In genomic region chr3:79542585-79542984, GRCm38 (mm10) we compare ENCODE assay signal across 8 mouse cellular contexts. TPM values are rescaled to one million over a fixed set of nuclear protein-coding genes. Genes with fewer than 3 reads are reported as not detected.
DNase-seq lines count a peak whose midpoint lies in the region; ATAC-seq lines count a peak whose summit lies in the region.

No protein-coding gene starts in this region.

- peak; percentile 91 for ATAC-seq in kidney, embryonic 15.5 days (replicated peaks; ENCODE audit: low FRiP score)
- ATAC-seq in neutrophil, adult 5-6 weeks (ENCODE audit: extremely low read depth, insufficient number of reproducible peaks, low FRiP score, poor library complexity, severe bottlenecking): peak; percentile 83
- no peak for ATAC-seq in forebrain, embryonic 11.5 days (replicated peaks; ENCODE audit: low FRiP score)

- peaks cover 5% of the 10 kb centered on the region for H3K4me1 ChIP-seq in kidney, embryonic 15.5 days
- H3K4me1 ChIP-seq in forebrain, embryonic 11.5 days (replicated peaks; ENCODE audit: control insufficient read depth, insufficient read depth, low read length): no peaks in the 10 kb centered on the region

- H3K9ac ChIP-seq in kidney, embryonic 15.5 days: no peak overlapping the region
- no peak overlapping the region for H3K9ac ChIP-seq in forebrain, embryonic 11.5 days (ENCODE audit: low read length)

- H3K4me3 ChIP-seq in kidney, embryonic 15.5 days (replicated peaks): no peak overlapping the region
- H3K4me3 ChIP-seq in forebrain, embryonic 11.5 days (ENCODE audit: low read depth, low read length): no peak overlapping the region

- WGBS in kidney, embryonic 15.5 days: 20% methylated on average over 6 of the region's 6 CpGs
- WGBS in forebrain, embryonic 11.5 days: 46% methylated on average over 6 of the region's 6 CpGs

- H3K27ac ChIP-seq in kidney, embryonic 15.5 days: no peak overlapping the region
- no peak overlapping the region for H3K27ac ChIP-seq in forebrain, embryonic 11.5 days (ENCODE audit: low read depth, low read length)

- no peak overlapping the region for H3K4me2 ChIP-seq in kidney, embryonic 15.5 days
- no peak overlapping the region for H3K4me2 ChIP-seq in forebrain, embryonic 11.5 days (ENCODE audit: low read depth, low read length, severe bottlenecking)

- H3K36me3 ChIP-seq in kidney, embryonic 15.5 days: 0 out of 2 replicates have a peak, but pooled peaks cover 4% of the 10 kb centered on the region
- no peaks in the 10 kb centered on the region for H3K36me3 ChIP-seq in forebrain, embryonic 11.5 days (ENCODE audit: control insufficient read depth, insufficient read depth, low read length)

- no peaks in the 10 kb centered on the region for H3K27me3 ChIP-seq in kidney, embryonic 15.5 days
- no peaks in the 10 kb centered on the region for H3K27me3 ChIP-seq in forebrain, embryonic 11.5 days (ENCODE audit: control insufficient read depth, insufficient read depth, low read length)

- no peaks in the 10 kb centered on the region for H3K9me3 ChIP-seq in kidney, embryonic 15.5 days (replicated peaks)
- H3K9me3 ChIP-seq in forebrain, embryonic 11.5 days (ENCODE audit: control insufficient read depth, low read length): no peaks in the 10 kb centered on the region

- peak; percentile 53 for DNase-seq in kidney, adult 11 months
- DNase-seq in kidney, adult 18-20 months: no peak
- peak; percentile 68 for DNase-seq in cerebellum, adult 11 months
- no peak for DNase-seq in forebrain, embryonic 11.5 days (ENCODE audit: low spot score)
- no peak for DNase-seq in left cerebral cortex, adult 8-10 months (ENCODE audit: low spot score in 2 of 2)
- no peak for DNase-seq in layer of hippocampus, adult 11-12 months (ENCODE audit: low spot score)

RNA-seq across cellular contexts. Expression of gene Fnip2, which starts 25.0 kb away (rescaled TPM):
- 3.8 and 4.8 TPM in 2 replicates for polyA plus RNA-seq in kidney, embryonic 15.5 days (2015; fragmentation: Nextera tagmentation; extraction: Ambion mirVana)
- total RNA-seq in neutrophil, adult 5-6 weeks (2017): 19.4 and 19.8 TPM in 2 replicates
- polyA plus RNA-seq in forebrain, embryonic 11.5 days (2014; fragmentation: Nextera tagmentation; extraction: Ambion mirVana): 9.2 and 9.4 TPM in 2 replicates
- total RNA-seq in left cerebral cortex, adult 8-10 months (2022): 10 to 100 TPM; 18.4 to 25.9 (median 21.7) TPM

RNA-seq across cellular contexts. Expression of gene Ppid, which starts 48.6 kb away (rescaled TPM):
- 168 and 181 TPM in 2 replicates for polyA plus RNA-seq in kidney, embryonic 15.5 days (2015; fragmentation: Nextera tagmentation; extraction: Ambion mirVana)
- 76.5 and 110 TPM in 2 replicates for total RNA-seq in neutrophil, adult 5-6 weeks (2017)
- 192 and 201 TPM in 2 replicates for polyA plus RNA-seq in forebrain, embryonic 11.5 days (2014; fragmentation: Nextera tagmentation; extraction: Ambion mirVana)
- total RNA-seq in left cerebral cortex, adult 8-10 months (2022): 10 to 100 TPM; 60.5 to 75.1 (median 64.0) TPM

Comparison
In these comparisons a context has a peak if more than half of its experiments do, and no peak if none do; other contexts are left out.
1. DNase-seq: peak in kidney, adult 11 months (single experiment) and cerebellum, adult 11 months (single experiment); none in kidney, adult 18-20 months (single experiment), forebrain, embryonic 11.5 days (single experiment), left cerebral cortex, adult 8-10 months (0 of 2) and layer of hippocampus, adult 11-12 months (single experiment).